Mouse (Mus musculus) frontal cortex, postnatal 25 days (tissue): ENCODE results near the gene Coq8b.

Source experiments
- DNase-seq, 2 experiments: peaks; one replicate each; pipeline ENCODE4 v3.0.0; 2022; ENCODE audit warnings: low spot score in 2 of 2

Gene Coq8b

GRCm38 (mm10) chr7:27271423-27271822 is 38.6 kb downstream of the Coq8b start:
- DNase-seq: no peak

- no peak for DNase-seq
Observed at GRCm38 (mm10) chr7:27273739-27274351, 41.0 kb downstream of the Coq8b start.

- DNase-seq: no peak
Observed at GRCm38 (mm10) chr7:27274916-27275315, 42.1 kb downstream of the Coq8b start.

DNA sequence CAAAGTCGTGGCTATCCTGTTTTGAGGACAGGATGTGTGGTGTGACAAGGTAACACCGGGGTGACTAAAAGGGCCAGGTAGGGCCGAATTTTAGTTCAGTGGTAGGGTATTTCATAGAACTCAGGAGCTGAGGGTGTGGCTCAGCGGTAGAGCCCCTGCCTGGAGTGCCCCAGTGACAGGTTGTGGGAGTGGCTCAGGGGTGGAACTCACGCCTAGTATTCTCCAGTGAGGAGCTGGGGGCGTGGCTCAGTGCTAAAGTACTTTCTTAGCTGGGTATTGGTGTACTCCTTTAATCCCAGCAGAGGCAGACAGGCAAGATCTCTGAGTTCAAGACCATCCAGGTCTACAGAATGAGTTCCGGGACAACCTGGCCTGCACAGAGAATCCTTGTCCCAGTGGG is 43.2 kb downstream of the Coq8b start:
- no peak for DNase-seq

DNA sequence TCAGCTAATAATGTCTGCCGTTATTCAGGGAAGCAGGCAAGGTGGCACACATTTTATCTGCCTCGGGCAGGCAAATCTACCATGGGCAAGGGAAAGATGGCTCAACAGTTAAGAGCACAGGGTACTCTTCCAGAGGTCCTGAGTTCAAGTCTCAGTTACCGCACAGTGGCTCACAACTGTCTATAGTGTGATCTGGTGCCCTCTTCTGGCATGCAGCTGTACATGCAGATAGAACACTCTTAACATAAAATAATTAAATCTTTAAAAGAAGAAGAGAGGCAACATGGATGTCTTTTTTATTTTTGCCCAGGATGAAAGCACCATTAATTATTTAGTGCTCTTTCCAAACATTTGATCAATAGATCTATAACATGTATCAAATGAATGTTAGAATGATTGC is 44.4 kb downstream of the Coq8b start:
- DNase-seq: no peak

DNA sequence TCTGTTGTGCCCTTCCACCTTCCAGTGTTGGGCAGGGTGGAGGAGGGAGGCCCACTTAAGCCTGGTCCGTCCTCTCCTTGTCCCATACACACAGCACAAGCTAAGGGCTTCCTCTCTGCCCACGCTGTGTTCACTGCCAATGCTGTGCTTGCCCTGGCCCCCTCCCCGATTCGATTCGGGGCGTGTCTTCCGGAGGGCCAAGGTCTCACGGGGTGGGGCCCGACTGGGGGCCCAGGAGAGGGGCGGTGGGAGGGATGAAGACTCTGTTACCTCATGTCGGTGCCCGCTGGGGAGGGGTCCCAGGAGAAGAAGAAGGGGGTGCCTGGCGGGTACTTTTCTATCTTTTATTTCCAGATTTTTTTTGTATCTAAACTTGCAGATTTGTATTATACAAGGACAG is 48.9 kb downstream of the Coq8b start:
- DNase-seq: no peak

GRCm38 (mm10) chr7:27282225-27282624 is 49.4 kb downstream of the Coq8b start:
- no peak for DNase-seq

DNA sequence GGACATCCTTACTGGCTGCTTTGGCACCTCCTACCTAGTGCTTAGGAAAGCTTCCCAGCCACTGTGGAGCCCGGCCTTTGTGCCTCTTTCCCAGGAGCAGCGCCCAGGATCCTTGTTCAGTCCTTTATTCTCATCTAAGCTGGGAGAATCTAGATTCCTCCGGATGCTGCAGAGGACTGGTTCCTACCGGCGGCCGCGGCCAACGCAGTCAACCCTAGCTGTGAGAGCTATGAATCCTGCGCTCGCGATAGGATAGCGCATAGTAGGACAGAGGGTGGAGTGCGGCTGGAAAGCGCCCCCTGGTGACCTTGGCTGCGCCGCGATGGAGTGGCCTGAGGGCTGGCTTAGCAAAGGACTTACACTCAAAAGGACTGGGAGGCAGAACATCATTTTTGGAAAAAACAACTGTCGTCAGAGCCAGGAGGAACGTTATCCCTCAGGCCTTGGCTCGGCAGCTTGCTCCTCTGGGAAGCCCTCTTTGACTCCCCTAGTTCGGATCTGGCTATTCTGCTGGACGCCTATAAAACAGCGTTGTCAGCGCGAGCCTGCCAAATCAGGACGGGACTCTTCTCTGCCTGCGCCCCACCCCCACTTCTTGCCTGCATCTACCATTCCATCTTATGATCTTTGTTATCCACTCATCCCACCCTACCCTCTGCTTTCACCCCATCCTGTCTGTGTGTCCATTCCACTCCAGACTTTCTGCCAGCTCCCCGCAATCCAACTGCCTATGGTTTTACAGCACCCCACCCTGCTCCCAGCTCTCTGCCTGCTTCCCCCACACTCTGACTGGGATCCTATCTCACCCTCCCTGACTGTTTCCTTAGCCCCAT is 52.3 kb downstream of the Coq8b start:
- DNase-seq: no peak

- DNase-seq: peak in 1 of 2 experiments; percentile 37
Observed at GRCm38 (mm10) chr7:27285698-27286066, 52.9 kb downstream of the Coq8b start.

- DNase-seq: no peak
Observed at GRCm38 (mm10) chr7:27288732-27289131, 55.9 kb downstream of the Coq8b start.

DNA sequence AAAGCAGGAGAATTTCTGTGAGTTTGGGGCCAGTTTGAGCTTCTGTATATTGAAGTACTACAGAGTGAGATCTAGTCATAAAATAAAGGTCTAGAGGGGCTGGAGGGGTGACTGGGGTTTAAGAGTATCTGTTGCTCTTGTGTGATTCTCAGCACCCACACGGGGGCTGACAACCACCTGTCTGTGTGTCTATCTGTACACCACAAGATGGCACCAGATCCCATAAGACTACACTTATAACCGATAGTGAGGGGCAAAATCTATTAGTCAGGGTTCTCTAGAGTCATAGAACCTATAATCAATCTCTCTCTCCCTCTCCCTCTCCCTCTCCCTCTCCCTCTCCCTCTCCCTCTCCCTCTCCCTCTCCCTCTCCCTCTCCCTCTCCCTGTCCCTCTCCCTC is 57.7 kb downstream of the Coq8b start:
- DNase-seq: no peak

DNA sequence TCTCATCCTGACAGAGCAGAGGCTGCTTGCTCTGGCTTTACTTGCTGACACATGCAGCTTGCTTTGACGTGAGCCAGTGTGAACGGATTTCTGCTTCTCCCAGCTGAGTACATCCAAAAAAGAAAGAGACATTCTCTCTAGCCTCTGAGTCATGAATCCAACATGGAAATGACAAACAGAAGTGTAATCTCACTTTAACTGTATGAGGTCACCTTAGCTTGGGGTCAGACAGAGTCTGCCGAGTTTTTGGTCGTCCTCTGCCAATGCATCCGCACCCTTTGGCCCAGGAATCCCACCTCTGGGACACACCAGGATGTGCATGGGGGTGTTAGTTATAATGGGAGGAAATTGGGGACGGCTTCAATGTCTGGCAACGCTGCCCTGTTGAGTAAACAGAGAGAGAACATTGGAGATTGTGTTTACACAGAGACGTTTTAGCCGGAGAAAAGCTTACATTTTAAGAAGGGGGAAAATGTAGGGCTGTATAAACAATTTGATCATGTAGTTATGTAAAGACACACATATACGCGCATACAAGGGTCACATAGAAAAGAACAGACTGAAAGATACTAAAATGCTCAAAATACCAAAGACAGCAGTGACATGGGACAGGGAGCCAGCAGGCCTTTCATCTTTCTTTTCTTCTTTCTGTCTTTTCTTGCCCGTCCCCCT is 59.1 kb downstream of the Coq8b start:
- no peak for DNase-seq

DNA sequence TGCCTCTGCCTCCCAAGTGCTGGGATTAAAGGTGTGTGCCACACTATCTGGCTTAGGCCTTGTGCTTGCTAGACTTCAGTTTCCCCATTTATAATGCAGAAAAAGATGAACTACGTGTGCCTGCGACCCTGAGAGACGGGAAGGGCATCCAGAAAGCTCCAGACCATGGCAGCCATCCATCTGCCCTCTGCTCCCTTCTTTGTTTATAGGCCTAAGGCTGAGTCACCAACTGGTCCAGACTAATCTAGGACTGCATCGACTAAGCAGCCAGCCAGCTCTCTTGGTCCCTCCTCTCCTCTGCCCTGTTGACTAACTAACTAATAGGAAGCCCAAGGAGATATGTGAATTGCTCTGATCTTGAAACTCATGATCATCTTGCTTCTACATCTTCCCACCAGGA is 63.1 kb downstream of the Coq8b start:
- DNase-seq: no peak

- DNase-seq: no peak
Observed at GRCm38 (mm10) chr7:27296518-27296917, 63.7 kb downstream of the Coq8b start.

DNA sequence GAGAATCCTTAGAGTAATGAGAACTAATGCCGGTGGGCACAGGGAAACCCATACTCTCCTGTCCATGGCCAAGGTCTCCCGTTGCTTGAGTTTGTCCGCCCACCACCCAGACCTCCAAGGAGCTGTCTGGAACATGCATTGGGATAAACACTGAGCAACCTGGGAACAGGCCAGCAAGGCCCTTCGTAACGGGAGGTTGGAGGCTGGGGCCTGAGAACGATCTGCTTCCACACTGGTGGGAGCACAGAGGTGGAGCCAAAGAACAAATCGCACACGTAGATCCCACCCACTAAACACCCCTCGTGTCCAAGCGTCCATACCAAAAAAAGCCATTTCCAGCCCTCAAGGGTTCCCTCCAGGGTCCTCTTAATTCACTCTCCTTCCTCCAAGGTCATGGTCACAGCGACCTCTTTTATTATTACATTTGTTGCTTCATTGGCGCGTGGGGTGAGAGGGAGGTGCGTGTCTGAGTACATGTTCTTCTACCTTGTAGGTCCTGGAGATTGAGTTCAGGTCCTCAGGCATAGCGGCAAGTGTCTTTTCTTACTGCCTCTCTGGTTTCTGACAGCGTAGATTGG is 65.3 kb downstream of the Coq8b start:
- DNase-seq: no peak

DNA sequence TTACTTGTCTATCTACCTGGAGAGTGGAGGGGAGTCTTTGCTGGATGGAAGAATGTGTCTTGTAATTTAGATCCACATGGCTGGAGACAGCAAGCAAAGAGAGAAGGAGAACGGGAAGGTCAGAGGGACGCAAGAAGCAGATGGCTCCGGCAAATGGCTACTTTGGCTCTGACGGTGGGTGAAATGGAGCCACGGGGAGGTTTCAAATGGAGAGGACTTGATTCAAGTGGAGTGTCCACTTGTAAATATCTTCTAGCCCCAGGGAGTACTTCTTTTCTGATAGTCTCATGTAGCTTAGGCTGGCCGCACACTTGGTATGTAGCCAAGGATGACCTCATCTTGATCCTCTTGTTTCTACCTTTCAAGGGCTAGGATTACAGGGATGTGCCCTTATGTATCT is 66.0 kb downstream of the Coq8b start:
- no peak for DNase-seq

DNA sequence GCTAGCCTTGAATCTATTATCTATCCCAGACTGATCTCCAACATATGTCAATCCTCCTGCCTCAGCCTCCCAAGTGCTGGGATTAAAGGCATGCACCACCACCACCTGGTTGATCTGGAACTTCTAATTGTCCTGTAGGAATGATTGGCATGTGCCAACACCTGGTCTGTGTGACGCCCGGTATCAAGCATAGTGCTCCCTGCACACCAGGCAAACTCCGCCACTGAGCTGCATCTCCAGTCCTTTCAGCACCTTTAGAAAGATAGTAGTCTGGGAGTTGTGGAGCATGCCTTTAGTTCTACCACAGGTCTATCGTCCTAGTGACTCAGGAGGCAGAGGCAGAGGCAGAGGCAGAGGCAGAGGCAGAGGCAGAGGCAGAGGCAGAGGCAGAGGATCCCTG is 67.5 kb downstream of the Coq8b start:
- DNase-seq: no peak

- DNase-seq: no peak
Observed at GRCm38 (mm10) chr7:27300801-27301200, 68.0 kb downstream of the Coq8b start.

GRCm38 (mm10) chr7:27302172-27302571 is 69.3 kb downstream of the Coq8b start:
- peak; percentile 55 for DNase-seq

GRCm38 (mm10) chr7:27305091-27305730 is 72.4 kb downstream of the Coq8b start:
- no peak for DNase-seq

GRCm38 (mm10) chr7:27306161-27307160 is 73.6 kb downstream of the Coq8b start:
- no peak for DNase-seq
